Mouse (Mus musculus) small intestine, adult 2 months (tissue): ENCODE measurements around the gene Zscan20. TPM values are rescaled to one million over a fixed set of nuclear protein-coding genes. Genes with fewer than 3 reads are reported as not detected.

Experiments used
- H3K27ac ChIP-seq: fragments of 200-500 bp; 2 replicates; pipeline ENCODE4 v1.5.1; 2012; ENCODE audit warnings: low read depth, low read length, control low read depth, inconsistent platforms; ENCODE audit not compliant: insufficient read depth
- H3K27me3 ChIP-seq: fragments of 200-500 bp; 2 replicates; pipeline ENCODE4 v1.6.1; 2012; ENCODE audit warnings: mild to moderate bottlenecking, moderate library complexity, low read length, inconsistent platforms; ENCODE audit not compliant: control insufficient read depth, insufficient read depth
- H3K36me3 ChIP-seq: fragments of 200-500 bp; 2 replicates; pipeline ENCODE4 v1.6.1; 2012; ENCODE audit warnings: mild to moderate bottlenecking, low read length, control low read depth, inconsistent platforms; ENCODE audit not compliant: control insufficient read depth, insufficient read depth
- H3K4me1 ChIP-seq: fragments of 200-500 bp; 2 replicates; pipeline ENCODE4 v1.6.1; 2012; ENCODE audit warnings: low read length, inconsistent platforms, mixed read lengths; ENCODE audit not compliant: control insufficient read depth, insufficient read depth, insufficient read length
- H3K4me3 ChIP-seq: fragments of 200-500 bp; 2 replicates; pipeline ENCODE4 v1.5.1; 2012; ENCODE audit warnings: low read depth, mild to moderate bottlenecking, control low read depth, inconsistent platforms, low read length, moderate library complexity
- CTCF ChIP-seq: fragments of 200-500 bp; IDR thresholded peaks from 2 replicates; pipeline ENCODE4 v1.5.1; 2012; ENCODE audit warnings: low read depth, mild to moderate bottlenecking, control low read depth, inconsistent platforms, low read length, moderate library complexity, mixed read lengths; ENCODE audit not compliant: insufficient replicate concordance, insufficient read length; ENCODE audit errors: extremely low read depth
- POLR2A ChIP-seq: fragments of 200-500 bp; IDR thresholded peaks from 2 replicates; pipeline ENCODE4 v1.6.1; 2012; ENCODE audit warnings: low read depth, mild to moderate bottlenecking, control low read depth, inconsistent platforms, low read length, moderate library complexity
- WGBS: fragments of 180-500 bp; shearing (Covaris S2); methylation state at CpG from one replicate; pipeline ENCODE4 v1.1.7; 2018; 5-methylcytosine and 5-hydroxymethylcytosine counted together
- polyA plus RNA-seq: library from polyadenylated mRNA; depleted of rRNA; stranded (reverse); fragments of >200 nt; gene quantifications from 2 replicates; pipeline ENCODE4 v1.2.3, GENCODE M21; 2012; rRNA removed

The Zscan20 gene
- 0.69 and 1.6 TPM in 2 replicates for polyA plus RNA-seq

GRCm38 (mm10) chr4:128609925-128610402 is at the start of gene Zscan20:
Gene Zscan20 (minus strand): TSS chr4:128610098.
- Histone ChIP-seq H3K27me3 (no peaks in the 10 kb centered on the region), H3K27ac (no peak within 1 kb of the TSS), H3K4me3 (peak within 1 kb of the TSS; percentile 97), H3K36me3 (no peaks in the 10 kb centered on the region), H3K4me1 (0 out of 2 replicates have a peak, but pooled peaks cover 2% of the 10 kb centered on the region)
- WGBS, result under 1% methylated on average over 24 of the region's 24 CpGs
- no peak for TF ChIP-seq POLR2A
- peak; percentile 28; the same call in 1 of the 2 replicates for TF ChIP-seq CTCF

- Histone ChIP-seq H3K36me3 (no peaks in the 10 kb centered on the region), H3K4me1 (peaks cover 3% of the 10 kb centered on the region), H3K27ac (0 out of 2 replicates have a peak overlapping the region, but pooled peaks have one; percentile 1), H3K27me3 (no peaks in the 10 kb centered on the region), H3K4me3 (peak overlapping the region; percentile 76)
- TF ChIP-seq POLR2A, result no peak
- TF ChIP-seq CTCF, result no peak
- WGBS, result 10% methylated on average over 12 of the region's 12 CpGs
These were observed 45.5 kb upstream of the Zscan20 start for GRCm38 (mm10) chr4:128655446-128655845.

- Histone ChIP-seq H3K27me3 (no peaks in the 10 kb centered on the region), H3K36me3 (no peaks in the 10 kb centered on the region), H3K27ac (peak within 1 kb of the TSS; percentile 17; the same call in 1 of the 2 replicates), H3K4me3 (peak within 1 kb of the TSS; percentile 76), H3K4me1 (no peaks in the 10 kb centered on the region; the same call in 1 of the 2 replicates)
- under 1% methylated on average over 85 of the region's 85 CpGs for WGBS
- TF ChIP-seq CTCF (0 out of 2 replicates have a peak, but pooled peaks have one; percentile 10), POLR2A (no peak)
These were observed 44.8 kb upstream of the Zscan20 start, which contains the start of gene Phc2 for GRCm38 (mm10) chr4:128654505-128655381. Gene Phc2 (plus strand): TSS chr4:128654702.

GRCm38 (mm10) chr4:128652584-128653298 is 42.8 kb upstream of the Zscan20 start:
- 65% methylated on average over 5 of the region's 5 CpGs for WGBS
- H3K27ac ChIP-seq, result no peak overlapping the region

GRCm38 (mm10) chr4:128651530-128651929 is 41.6 kb upstream of the Zscan20 start:
- no peak overlapping the region for H3K4me3 ChIP-seq
- H3K36me3 ChIP-seq, result no peaks in the 10 kb centered on the region
- H3K27me3 ChIP-seq, result no peaks in the 10 kb centered on the region
- no peak overlapping the region for H3K27ac ChIP-seq
- 78% methylated on average over 3 of the region's 3 CpGs for WGBS
- H3K4me1 ChIP-seq, result peaks cover 16% of the 10 kb centered on the region
- TF ChIP-seq POLR2A (no peak), CTCF (no peak)

More at GRCm38 (mm10) chr4:128652584-128653298, 42.8 kb upstream of the Zscan20 start:
- Histone ChIP-seq H3K4me3 (no peak overlapping the region), H3K4me1 (peaks cover 16% of the 10 kb centered on the region), H3K27me3 (no peaks in the 10 kb centered on the region), H3K36me3 (no peaks in the 10 kb centered on the region)
- no peak for TF ChIP-seq CTCF
- no peak for TF ChIP-seq POLR2A

- Histone ChIP-seq H3K4me3 (no peak overlapping the region), H3K36me3 (no peaks in the 10 kb centered on the region), H3K4me1 (peaks cover 16% of the 10 kb centered on the region; the same call in 1 of the 2 replicates), H3K27me3 (no peaks in the 10 kb centered on the region), H3K27ac (peak overlapping the region; percentile 90)
- 26% methylated on average over 8 of the region's 8 CpGs for WGBS
- TF ChIP-seq POLR2A (no peak), CTCF (no peak)
These were observed 38.8 kb upstream of the Zscan20 start for GRCm38 (mm10) chr4:128648567-128649255.
